Mouse (Mus musculus) kidney, postnatal 36 days (tissue): Measurements from ENCODE around the gene Rapgef1.
A peak's percentile ranks its signal among the peaks of the same experiment; 100 is the strongest.
"Not testable (repeated sequence)": the region's sequence is repeated elsewhere in the genome, so short reads cannot be mapped to it uniquely, and the experiment has no call there.

Experiments used
- DNase-seq, 2 experiments: peaks; one replicate each; pipeline ENCODE4 v3.0.0; 2021 to 2022; ENCODE audit warnings: mixed read lengths in 2 of 2

Rapgef1 gene

DNA sequence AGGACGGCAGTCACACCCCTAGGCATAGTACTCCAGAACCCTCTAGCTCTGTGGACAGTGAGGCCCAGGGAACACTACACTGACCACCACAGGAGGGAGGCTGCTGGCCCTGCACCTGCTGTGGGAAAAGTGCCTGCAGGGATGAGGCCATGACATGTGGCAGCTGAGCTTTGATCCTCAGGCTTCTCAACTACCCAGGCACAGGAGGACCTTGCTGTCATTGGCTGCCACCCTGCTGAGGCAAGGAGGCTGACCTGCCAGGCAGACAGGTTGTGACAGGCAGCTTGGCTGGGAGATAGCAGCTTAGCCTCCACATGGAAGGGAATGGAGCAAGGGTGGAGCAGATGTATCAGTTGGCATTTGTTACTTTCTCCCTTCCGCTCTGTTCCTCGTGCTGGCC lies 86.0 kb downstream of the Rapgef1 start:
- no peak for DNase-seq

DNA sequence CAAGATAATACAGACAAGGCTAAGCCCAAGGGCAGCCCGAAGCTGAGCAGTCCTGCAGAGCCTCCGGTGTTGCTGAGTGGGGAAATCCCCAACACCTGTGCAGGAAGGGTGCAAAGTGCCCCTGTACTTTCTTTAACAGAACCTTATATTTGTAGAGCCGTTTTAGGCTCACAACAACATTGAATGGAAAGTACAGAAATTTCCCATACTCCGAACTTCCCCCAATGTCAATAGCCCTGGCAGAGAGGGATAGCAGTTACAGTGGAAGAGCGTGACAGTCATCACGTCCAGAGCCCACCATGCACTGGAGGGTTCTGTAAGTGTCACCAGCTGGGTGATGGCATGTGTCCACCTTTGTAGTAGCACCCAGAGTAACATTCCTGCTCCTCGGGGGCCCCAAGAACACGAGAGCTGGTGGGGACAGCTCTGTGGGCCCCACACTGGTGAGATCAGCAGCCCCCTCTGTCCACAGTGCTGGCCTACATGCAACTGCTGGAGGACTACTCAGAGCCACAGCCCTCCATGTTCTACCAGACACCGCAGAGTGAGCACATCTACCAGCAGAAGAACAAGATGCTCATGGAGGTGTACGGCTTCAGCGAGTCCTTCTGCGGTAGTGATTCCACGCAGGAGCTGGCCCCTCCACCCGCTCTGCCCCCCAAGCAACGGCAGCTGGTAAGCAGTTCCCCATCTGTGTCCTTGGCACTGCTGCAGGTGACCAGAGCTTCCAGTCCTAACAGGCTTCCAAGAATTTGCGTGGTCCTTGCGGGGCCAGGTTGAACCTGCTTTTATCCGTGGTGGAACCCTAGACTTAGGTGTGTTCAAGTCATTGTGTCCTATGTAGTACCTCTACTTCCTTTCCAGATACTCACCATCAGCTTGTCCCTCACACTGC lies 87.5 kb downstream of the Rapgef1 start:
- DNase-seq = no peak

DNA sequence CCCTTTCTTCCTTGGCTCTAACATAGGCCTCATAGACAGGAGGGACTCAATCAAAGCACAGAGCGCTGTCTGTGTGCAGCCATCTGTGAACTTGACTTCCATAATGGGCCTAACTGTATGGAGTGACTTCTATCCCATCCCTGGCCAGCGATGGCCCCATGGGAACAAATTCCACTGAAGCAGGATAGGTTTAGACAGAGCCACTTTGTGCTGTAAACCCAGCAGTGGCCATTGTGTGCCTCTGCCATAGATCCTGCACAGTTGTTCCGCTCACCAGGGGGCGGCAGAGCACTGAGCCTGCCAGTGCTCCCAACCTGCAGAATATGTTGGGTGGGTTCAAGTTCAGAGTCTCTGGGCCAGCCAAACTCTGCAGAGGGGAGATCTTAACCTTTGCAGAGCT lies 88.2 kb downstream of the Rapgef1 start:
- DNase-seq = peak in 1 of 2 experiments; percentile 66

DNA sequence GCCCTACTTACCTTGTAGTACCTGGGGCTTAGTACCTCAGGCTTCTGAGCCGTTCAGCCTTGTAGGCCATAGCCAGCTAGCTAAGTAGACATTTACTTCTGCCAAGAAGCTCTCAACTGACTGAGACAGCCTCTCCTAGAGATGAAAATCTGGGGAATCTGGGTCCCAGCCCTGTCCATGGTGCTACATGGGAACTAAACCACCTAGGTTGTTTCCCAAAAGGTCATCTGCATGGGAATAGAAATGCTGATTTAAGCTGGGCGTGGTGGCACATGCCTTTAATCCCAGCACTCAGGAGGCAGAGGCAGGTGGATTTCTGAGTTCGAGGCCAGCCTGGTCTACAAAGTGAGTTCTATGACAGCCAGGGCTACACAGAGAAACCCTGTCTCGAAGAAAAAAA lies 88.7 kb downstream of the Rapgef1 start:
- DNase-seq = not testable (repeated sequence)

DNA sequence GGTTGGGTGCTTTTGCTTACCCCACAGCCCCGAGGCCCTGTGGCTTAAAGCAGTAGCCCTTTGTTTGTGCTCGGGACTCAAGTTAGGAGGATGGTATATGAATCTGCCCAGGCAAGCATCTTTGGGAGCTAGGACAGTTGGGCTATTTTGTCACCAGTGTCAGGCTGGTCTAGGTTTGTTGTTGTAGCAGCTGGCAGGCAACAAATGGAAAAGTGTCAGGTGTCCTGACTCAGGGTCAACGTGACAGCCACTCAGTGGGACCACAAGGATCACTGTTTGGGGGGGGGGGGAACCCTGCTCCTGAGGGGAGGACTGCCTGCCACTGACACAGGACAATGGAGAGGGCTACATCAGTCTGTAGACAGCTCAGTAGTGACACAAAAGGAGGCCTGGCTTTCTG lies 91.5 kb downstream of the Rapgef1 start:
- no peak for DNase-seq

DNA sequence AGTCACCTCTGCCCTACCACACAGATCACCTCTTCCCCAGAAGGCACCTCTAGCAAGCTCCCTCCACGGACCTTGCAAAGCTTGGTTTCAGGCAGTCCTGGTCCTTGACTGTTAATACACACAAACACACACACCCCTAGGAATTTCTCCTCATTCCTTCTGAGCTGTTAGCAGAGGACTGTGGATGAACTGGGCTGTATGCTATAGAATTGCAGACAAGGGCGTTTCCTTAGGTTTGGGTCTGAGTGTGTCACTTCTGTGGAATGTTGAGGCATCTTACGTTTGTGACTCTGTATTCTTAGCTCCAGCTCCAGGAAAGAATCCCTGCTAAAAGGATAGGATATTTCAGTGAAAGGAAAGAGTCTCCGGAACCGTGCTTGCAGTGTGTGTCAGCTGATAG lies 92.4 kb downstream of the Rapgef1 start:
- no peak for DNase-seq

DNA sequence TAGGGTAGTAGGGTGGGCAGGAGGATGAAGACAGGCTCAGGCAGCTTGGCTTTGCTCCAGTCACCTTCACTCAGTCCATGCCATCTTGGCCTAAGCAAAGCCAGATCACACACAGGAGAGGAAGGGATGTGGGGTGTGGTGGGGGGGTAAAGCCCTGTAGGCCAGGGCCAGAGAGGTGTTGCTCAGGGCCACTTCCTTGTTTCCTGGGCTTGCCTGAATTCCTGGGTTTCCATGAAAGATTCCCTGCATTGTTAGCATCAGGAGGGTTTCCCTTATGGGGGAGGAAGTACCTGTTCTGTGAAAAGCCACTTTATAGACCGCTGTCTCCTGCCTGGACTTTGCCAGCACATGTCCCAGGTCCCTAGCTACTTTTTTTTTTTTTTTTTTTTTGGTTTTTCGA lies 94.0 kb downstream of the Rapgef1 start:
- no peak for DNase-seq

DNA sequence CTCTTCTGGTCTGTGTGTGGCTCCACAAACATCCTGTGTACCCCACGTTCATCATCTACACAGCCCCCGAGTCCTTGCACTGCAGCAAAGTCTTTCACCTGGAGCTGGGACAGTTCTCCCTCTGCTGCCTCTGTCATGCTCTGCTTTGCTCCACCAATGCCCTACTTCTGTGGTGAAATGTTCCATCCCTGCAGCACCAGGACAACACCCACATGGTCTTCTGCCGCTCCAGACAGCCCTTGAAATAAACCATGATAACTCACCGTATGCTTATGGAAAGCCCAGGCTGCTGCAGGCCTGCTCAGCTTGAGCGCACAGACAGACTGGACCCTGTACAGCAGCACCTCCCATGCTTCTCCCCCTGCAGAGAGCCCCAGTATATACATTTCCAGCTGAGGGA lies 94.6 kb downstream of the Rapgef1 start:
- no peak for DNase-seq

DNA sequence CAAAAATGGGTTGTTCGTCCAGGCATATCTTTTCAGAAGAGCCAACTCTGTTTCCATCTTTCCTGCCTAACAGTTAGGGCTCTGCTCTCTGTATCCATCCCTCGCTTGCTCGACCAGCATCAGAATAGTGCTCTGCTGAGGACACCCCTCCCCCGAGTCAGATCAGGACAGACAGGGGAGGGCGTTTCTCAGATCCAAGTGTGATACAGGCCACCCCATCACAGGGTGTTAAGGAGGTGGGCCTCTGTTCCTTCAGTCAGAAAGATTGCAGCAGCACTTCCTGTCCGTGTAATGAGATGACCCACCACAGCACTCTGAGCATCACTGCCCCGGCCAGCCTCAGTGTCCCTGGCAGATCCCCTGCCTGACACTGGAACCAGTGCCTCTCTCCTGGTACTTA lies 96.6 kb downstream of the Rapgef1 start:
- DNase-seq = no peak

DNA sequence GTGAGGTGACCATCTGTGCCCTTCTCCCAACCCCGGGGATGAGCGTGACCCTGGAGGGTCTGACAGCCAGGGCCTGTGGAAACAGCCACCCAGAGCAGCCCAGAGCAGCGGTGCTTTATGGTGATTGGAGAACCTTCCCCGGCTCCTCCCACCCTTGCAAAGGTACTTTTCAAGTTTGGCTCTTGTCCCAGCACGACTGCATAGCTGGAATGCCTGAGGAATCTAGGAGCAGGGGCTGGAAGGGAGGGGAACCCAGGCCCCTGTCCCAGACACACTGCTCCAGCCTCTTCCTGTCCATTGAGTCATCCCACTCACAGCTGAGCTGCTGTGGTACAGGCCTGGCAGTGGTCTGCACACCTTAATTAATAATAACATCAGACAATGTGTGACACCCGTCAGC lies 97.2 kb downstream of the Rapgef1 start:
- peak; percentile 72 to 78 for DNase-seq

DNA sequence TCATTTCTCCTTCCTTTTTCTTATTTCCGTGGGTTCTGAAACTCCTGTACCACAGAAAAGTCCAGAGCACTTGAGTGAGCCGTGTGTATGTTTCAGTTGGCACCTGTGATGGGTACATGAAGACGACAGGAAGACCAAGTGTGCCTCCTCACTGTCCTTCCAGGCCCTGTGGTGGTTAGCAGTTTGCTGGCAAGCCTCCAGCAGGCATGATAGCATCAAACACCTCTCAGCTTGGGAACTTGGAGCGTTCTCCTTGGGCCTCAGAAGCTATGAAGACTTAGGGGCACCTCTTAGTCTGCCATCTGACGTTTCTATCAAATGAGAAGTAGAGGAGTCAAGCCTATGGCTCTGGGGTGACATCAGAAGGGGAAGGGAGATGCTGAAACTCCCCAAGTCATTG lies 99.1 kb downstream of the Rapgef1 start:
- no peak for DNase-seq

DNA sequence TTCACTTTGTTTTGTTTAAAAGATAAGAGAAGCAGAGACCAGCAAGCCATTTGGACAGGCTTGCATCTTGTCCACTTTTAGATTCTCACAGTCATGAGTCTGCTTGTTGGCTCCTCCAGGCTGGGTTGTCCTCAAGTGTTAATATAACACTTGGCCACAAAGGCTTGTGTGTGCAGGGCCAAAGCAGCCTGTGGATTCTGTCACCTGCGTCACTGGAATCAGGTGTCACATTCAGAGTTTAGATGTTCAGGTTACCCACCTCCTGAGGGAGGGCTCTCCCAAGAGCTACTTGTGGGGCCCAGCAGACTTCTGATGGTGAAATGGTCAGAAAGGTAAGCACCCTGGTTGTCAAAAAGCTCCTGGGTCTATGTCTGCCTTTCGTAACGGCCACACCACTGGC lies 103.6 kb downstream of the Rapgef1 start:
- DNase-seq = no peak

DNA sequence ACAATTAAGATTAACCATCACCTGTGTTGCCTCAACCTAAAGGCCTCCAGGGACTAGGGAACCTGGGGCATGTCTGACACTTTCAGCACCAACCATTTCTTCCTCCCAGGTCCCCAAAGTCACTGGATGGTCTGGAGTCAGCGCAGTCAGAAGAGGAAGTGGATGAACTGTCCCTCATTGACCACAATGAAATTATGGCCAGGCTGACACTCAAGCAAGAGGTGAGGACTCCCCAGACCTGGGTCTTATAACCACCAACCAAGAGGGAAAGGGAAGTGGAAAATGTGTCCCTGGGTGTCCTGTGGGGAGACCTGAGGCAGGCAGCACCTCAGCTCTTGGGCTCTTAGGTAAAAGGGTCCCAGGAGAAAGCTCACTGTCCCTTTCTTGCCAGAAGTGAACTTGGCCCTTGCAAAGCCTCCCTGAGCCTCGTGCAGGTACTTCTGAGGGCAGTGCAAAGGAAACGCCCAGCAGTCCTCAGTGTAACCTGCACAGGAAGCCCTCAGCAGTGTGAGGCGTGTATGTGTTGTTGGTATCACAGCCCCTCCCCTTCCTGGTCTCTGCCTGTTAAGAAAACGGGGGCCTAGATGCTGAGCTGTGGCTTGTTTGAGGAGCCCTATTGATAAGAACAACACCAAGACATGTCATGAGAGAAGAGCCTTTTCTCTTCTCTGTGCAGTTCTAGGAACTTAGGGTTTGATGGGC lies 105.3 kb downstream of the Rapgef1 start:
- DNase-seq = no peak

DNA sequence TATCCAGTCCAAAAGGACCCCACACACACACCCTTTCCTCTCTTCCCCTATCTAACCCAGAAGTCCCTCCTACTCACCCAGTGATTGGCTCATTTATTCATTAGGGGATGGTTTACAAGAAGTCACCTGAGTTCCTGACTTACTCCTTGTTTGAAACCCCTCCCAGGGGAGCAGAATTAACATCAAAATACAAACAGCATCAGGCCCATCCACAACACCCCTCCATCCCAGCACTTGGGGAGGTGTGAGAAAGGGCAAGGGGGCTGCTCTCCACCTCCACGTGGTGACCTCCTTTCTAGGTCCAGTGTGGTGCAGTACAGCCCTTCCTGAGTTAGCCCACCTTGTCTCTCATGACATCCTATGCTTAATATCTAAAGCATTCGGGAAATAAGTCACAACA lies 110.0 kb downstream of the Rapgef1 start:
- no peak for DNase-seq

DNA sequence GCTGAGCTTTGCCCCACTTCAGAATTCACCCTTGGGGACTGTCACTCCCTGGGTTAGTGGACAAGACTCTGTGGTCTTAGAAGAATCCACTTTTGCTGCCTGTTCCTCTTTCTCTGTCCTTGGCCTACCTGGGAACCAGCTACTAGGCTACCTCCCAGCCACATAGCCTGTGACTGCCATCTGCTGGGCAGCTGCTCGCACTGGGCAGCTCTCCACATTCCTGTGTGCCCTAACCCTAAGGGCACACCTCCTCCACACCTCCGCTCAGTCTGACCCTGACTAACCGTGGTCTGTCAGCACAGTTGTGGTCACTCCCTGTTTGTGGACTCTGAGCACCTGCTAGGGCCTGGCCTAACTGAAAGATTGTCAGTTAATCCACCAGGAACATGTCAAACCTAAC lies 112.0 kb downstream of the Rapgef1 start:
- peak; percentile 61 to 80 for DNase-seq

DNA sequence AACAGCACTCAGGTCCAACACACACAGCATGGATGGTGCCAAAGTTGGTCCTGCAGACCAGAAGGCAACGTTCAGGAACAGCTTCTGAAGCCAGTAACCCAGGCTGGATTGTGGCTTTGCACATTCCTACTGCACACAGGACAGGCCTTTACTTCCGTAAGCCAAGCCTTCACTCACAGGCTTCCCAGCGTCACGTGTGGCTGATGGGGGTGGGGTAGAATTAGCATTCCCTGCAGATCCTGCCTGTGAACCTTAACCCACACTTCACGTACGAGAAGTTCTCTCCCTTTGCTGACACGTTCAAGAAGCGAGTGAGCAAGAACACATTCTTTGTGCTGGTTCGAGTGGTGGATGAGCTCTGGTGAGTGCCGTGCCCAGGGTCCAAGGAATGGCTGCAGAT lies 113.0 kb downstream of the Rapgef1 start:
- peak; percentile 50 to 55 for DNase-seq

DNA sequence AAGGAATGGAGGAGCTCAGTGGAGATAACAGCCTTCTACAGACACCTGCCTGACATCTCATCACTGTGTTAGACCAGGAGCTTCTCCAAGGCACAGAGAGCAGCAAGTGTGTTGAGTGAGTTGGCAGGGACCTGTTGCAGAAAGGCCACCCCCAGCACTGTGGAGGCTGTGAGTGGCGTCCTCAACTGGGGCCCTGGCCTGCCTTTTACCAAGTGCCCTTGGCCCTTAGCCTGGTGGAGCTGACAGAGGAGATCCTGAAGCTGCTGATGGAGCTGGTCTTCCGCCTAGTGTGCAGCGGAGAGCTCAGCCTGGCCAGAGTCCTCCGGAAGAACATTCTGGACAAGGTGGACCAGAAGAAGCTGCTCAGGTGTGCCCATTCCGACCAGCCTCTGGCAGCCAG lies 113.8 kb downstream of the Rapgef1 start:
- no peak for DNase-seq

DNA sequence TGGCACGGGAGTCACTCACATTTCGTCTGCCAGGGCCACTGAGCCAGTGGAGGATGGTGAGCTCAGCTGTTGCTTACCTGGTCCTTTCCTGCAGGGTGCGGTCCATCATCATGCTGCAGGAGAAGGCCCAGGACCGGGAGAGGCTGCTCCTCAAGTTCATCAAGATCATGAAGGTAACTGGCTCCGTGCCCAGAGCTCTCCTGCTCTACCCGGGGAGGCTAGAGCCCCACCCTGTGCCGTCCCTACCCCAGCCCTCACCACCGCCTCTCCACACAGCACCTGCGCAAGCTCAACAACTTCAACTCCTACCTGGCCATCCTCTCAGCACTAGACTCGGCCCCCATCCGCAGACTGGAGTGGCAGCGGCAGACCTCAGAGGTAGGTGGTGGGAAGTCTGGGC lies 116.2 kb downstream of the Rapgef1 start:
- no peak for DNase-seq

DNA sequence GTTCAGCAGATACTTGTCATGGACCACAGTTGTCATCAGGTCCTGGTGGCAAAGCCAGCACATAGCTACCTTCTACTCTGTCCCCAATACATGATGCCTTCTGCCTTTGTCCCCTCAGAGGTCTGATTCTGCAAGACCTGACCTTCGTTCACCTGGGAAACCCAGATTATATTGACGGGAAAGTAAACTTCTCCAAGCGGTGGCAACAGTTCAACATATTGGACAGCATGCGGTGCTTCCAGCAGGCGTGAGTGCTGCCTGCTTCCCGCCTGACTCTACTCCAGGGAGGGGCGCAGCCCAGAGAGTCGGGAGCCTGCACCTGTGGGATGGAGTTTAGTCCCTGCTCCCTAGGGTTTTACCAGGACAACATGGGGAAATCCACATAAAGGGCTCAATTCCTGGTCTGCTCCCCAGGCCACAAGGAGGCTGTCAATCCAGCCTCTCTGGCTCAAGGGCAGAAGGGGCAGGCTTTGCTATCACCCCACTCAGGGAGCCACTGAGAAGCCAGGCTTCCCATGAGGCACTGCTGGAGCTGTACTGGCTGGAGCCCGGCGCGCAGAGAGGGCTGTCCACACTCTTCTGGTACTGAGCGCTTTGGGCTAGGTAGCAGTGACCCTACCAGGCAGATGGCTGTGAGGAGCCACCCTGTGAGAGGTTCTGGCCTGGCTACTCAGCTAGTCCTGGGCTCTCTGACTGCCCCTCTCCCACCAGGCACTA lies 117.8 kb downstream of the Rapgef1 start:
- no peak for DNase-seq

DNA sequence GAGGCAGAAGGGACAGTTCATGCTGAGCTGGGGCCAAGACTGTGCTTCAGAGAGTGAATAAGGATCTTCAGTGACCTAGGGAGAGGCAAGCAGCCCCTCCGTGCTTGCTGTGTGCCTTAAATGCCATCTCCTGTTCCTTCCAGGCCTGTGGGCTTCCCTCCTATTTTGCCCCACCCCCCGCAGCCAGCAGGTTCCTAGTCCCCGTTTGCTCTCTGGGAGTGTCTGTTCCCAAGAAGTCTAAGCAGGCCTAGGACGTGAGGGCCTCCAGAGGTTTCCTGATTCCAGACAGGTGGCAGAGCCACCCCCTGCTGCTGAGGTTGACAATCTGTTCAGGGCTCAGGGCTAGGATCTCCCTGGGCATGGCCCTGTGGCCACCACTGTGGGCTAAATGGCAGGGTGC lies 119.3 kb downstream of the Rapgef1 start:
- DNase-seq = no peak

DNA sequence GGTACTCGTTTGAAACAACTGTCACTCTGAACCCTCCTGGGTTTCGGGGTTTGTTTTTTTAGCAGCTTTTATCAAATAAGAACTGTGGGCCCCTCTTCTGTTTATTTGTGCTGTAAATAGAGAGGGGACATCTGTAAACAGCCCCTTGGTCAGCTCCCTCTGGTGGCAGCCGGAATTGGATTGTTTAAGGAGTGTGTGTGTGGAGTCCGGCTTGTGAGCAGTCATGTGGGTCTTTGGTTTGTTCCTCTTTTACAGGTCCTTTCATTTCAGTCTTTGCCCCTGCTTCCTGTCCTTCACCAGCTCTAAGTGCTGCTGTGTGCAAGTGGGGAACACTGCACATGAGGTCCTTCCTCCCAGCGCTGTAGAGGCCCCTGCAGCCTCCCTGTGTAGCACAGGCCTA lies 119.8 kb downstream of the Rapgef1 start:
- DNase-seq = peak in 1 of 2 experiments; percentile 51

DNA sequence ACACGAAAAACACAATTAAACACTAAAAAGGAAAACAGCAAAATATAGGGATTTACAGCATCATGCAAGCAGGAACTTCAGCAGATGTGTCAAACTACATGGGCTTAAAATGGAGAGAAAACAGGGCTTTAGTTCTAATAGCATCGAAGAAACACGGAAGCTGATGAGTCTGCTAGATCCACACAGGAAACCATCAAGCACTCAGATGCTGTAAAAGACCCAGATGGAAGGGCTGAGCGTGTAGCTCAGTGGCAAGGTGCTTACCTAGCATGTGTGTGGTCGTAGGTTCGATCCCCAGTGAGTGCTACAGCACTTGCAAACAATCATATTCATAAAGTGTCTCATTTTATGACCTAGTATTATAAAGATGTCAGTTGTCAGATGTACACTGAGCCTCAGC lies 121.7 kb downstream of the Rapgef1 start:
- DNase-seq = no peak

DNA sequence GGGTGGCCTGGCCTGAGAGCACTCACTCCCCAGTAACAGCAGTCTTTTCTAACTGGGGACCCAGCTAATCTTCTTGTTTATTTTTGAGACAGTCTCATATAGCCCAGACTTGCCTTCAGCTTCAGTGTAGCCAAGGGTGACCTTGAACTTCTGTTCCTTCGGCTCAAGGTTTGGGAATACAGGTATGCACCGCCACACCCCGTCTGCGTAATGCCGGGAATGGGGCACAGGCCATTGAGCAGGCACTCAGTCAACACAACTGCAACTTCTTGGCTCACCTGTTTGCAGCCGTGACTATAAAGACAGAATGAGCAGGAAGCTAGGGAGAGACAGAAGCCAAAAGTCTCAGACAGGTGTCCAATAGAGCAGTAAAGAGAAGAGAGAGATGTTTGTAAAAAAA lies 124.7 kb downstream of the Rapgef1 start:
- peak; percentile 43 to 53 for DNase-seq
